Mouse (Mus musculus) olfactory bulb, adult 2 months (tissue): Measurements from ENCODE around the gene Vps52.

Source experiments
- CTCF ChIP-seq: fragments of 200-500 bp; IDR thresholded peaks from 2 replicates; pipeline ENCODE4 v1.5.1; 2012; ENCODE audit warnings: low read depth, mild to moderate bottlenecking, low read length, moderate library complexity; ENCODE audit not compliant: insufficient read depth
- POLR2A ChIP-seq: fragments of 200-500 bp; IDR thresholded peaks from 2 replicates; pipeline ENCODE4 v1.6.1; 2012; ENCODE audit warnings: mild to moderate bottlenecking, low read depth, low read length, moderate library complexity; ENCODE audit not compliant: insufficient read depth

GRCm38 (mm10) chr17:33916294-33916693 lies 39.3 kb upstream of the Vps52 start:
- TF ChIP-seq CTCF (no peak), POLR2A (no peak)
